Mouse (Mus musculus) heart, embryonic 11.5 days (tissue): Measurements from ENCODE around the gene Shisa2. TPM values are rescaled to one million over a fixed set of nuclear protein-coding genes. Genes with fewer than 3 reads are reported as not detected.
A peak's percentile ranks its signal among the peaks of the same experiment; 100 is the strongest.
"Not testable (repeated sequence)": the region's sequence is repeated elsewhere in the genome, so short reads cannot be mapped to it uniquely, and the experiment has no call there.

Source experiments
- ATAC-seq: fragments of 200-750 bp; cut with Nextera tagmentation; replicated peaks from 2 replicates; pipeline ENCODE4 v1.8.0; 2017; ENCODE audit warnings: moderate library complexity; ENCODE audit not compliant: insufficient number of reproducible peaks, low FRiP score, low TSS enrichment
- H3K27ac ChIP-seq: fragments of 300-500 bp; sonication (generic); 2 replicates; pipeline ENCODE4 v1.5.1; 2014; ENCODE audit warnings: mild to moderate bottlenecking, low read depth, low read length
- H3K27me3 ChIP-seq: fragments of 300-500 bp; sonication (generic); 2 replicates; pipeline ENCODE4 v1.6.1; 2014; ENCODE audit warnings: mild to moderate bottlenecking, low read length, mixed read lengths; ENCODE audit not compliant: control insufficient read depth, insufficient read depth
- H3K36me3 ChIP-seq: fragments of 300-500 bp; sonication (generic); 2 replicates; pipeline ENCODE4 v1.6.1; 2014; ENCODE audit warnings: mild to moderate bottlenecking, low read length, moderate library complexity, mixed read lengths; ENCODE audit not compliant: control insufficient read depth, insufficient read depth
- H3K4me1 ChIP-seq: fragments of 300-500 bp; sonication (generic); 2 replicates; pipeline ENCODE4 v1.6.1; 2014; ENCODE audit warnings: low read length; ENCODE audit not compliant: control insufficient read depth, insufficient read depth
- H3K4me2 ChIP-seq: fragments of 300-500 bp; sonication (generic); 2 replicates; pipeline ENCODE4 v1.6.1; 2014; ENCODE audit warnings: mild to moderate bottlenecking, moderate library complexity
- H3K4me3 ChIP-seq: fragments of 300-500 bp; sonication (generic); 2 replicates; pipeline ENCODE4 v1.5.1; 2014; ENCODE audit warnings: low read depth, low read length
- H3K9ac ChIP-seq: fragments of 300-500 bp; sonication (generic); 2 replicates; pipeline ENCODE4 v1.6.1; 2014; ENCODE audit warnings: mild to moderate bottlenecking, low read depth, low read length, moderate library complexity
- H3K9me3 ChIP-seq: fragments of 300-500 bp; sonication (generic); replicated peaks from 2 replicates; pipeline ENCODE4 v1.6.1; 2016; ENCODE audit warnings: low read length; ENCODE audit not compliant: control insufficient read depth
- WGBS: fragments of 180-500 bp; shearing (Covaris S2); extraction: QIAGEN DNeasy Blood & Tissue Kit; methylation state at CpG from one replicate; pipeline ENCODE4 v1.1.7; 2014; ENCODE audit not compliant: insufficient replicate concordance; 5-methylcytosine and 5-hydroxymethylcytosine counted together
- polyA plus RNA-seq: library from polyadenylated mRNA; unstranded; fragments of >200 nt; fragmentation: Nextera tagmentation; extraction: Ambion mirVana; gene quantifications from 2 replicates; pipeline ENCODE4 v1.2.1, GENCODE M21; 2014

Shisa2 gene
- polyA plus RNA-seq, 1 experiment from 2014 or later = 15.8 TPM

DNA sequence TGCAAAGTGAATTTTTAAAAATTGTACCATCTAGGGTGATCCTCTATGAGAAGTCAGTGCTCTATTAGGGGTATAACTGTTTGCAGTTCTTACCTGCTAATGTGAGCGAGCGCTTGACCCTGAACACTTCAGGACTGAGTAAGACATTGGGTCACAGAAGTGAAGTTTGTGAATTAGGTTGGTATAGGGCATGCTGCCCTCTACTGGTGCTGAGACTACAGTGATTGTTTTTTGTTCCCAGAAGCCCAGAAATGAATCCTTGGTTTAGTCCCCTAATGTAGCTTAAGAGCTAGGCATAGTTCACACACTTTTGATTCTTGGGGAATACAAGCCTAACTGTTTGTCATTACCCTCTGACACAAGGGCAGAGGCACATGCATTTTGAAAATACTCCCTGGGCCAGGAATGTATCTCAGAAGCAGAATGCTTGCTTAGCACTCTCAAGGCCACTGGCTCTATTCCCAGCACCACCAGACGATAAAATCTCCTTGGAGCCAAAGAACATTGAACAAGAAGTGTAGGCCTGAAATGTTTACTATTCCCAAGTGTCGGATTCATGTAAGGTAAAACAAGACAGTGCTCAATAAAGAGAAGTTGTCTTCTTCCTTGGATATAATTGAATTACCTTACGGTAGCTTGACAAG is 21.0 kb upstream of the Shisa2 start:
- H3K36me3 ChIP-seq = no peaks in the 10 kb centered on the region
- no peak overlapping the region for H3K4me3 ChIP-seq
- no peak overlapping the region for H3K9ac ChIP-seq
- 68% methylated on average over 5 of the region's 5 CpGs for WGBS
- H3K9me3 ChIP-seq = no peaks in the 10 kb centered on the region
- no peak for ATAC-seq
- H3K4me1 ChIP-seq = no peaks in the 10 kb centered on the region
- no peaks in the 10 kb centered on the region for H3K27me3 ChIP-seq
- no peak overlapping the region for H3K4me2 ChIP-seq
- no peak overlapping the region for H3K27ac ChIP-seq

DNA sequence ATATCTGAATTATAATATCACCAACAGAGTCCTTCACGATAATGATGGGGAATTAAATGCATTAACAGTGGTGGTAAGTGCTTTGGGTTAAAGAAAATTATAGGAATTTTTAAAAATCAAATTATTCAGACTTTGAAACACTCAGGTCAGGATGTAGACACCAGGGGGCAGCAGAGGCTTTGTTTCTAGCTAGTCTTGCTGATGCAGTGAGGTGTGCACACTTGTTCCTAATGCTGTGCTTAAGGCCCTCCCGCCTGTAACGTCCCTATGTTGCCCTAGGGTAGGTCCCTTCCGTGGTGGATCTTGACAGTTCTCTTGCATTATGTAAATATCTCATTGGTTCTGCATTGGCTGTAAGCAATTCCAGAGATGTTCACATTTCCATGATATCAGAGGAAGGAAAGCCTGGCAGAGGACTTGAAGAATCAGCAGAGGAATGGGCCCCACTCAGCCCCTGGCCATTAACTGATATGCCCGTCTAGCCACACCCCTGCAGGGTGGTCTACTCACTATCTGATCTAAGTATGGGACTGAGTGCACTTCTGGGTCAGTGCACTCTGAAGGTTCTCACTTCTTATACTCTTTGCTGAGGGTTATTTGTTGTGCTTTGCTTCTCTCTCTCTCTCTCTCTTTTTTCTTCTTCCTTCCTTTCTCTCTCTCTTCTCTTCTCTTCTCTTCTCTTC is 19.3 kb upstream of the Shisa2 start:
- Histone ChIP-seq H3K4me3 (no peak overlapping the region), H3K4me2 (no peak overlapping the region), H3K9me3 (no peaks in the 10 kb centered on the region), H3K27me3 (no peaks in the 10 kb centered on the region), H3K9ac (no peak overlapping the region), H3K27ac (no peak overlapping the region), H3K36me3 (no peaks in the 10 kb centered on the region), H3K4me1 (no peaks in the 10 kb centered on the region)
- ATAC-seq = no peak
- WGBS = 17% methylated on average over 5 of the region's 5 CpGs

DNA sequence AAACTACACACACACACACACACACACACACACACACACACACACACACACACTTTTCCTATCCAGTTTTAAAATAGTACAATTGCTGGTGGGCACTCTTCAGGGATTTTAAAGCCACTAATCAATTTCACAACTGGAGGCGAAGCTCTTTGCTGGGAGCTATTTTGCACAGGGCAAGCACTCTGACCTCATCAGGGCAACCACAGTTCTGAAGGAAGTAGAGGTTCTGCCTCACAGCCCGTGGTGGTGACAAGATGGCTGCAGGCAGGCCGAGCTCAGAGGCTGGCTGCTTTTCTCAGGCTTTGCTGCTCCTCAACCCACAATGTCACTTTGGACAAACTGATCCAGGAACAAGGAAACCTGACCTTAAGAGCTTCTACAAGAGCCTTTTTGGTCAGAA is 18.1 kb upstream of the Shisa2 start:
- no peaks in the 10 kb centered on the region for H3K27me3 ChIP-seq
- WGBS = 46% methylated on average over 3 of the region's 3 CpGs
- no peaks in the 10 kb centered on the region for H3K36me3 ChIP-seq
- H3K27ac ChIP-seq = no peak overlapping the region
- no peak overlapping the region for H3K4me2 ChIP-seq
- no peaks in the 10 kb centered on the region for H3K9me3 ChIP-seq
- no peaks in the 10 kb centered on the region for H3K4me1 ChIP-seq
- ATAC-seq = no peak
- H3K4me3 ChIP-seq = no peak overlapping the region
- H3K9ac ChIP-seq = no peak overlapping the region

DNA sequence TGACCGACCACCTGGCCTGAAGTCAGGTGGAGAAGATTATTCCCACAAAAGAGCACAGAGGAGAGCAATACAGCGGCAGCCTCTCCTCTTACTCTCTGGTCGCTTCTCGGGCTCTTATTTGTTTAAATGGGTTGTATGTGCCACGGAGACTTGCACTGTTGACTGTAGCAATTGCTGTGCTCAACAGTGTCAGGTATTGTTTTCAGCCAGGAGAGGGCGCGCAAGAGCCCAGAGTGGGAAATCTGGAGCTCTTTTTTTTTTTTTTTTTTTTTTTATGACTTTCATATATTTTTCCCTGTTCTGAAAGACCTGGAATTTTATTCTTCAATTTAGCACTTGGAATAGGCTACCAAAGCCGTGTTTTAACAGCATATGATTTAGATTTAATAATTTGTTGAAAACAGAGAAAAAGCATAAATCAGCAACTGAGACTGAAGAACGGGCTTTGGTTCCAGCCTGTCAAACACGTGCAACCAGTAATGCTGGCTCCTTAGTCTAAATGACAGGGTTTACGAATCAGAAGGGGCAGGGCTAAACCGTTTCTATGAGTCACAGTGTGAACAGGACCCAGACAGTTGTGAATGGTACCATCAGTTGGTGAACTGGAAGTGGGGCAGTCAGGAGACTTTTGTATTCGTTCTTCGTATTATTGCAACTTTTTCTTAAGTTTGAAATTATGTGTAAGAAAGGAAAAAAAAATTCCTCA is 12.0 kb upstream of the Shisa2 start:
- Histone ChIP-seq H3K4me1 (no peaks in the 10 kb centered on the region), H3K9ac (no peak overlapping the region), H3K27me3 (no peaks in the 10 kb centered on the region), H3K36me3 (no peaks in the 10 kb centered on the region), H3K4me2 (no peak overlapping the region), H3K4me3 (no peak overlapping the region), H3K9me3 (no peaks in the 10 kb centered on the region), H3K27ac (no peak overlapping the region)
- 53% methylated on average over 14 of the region's 14 CpGs for WGBS
- no peak for ATAC-seq

DNA sequence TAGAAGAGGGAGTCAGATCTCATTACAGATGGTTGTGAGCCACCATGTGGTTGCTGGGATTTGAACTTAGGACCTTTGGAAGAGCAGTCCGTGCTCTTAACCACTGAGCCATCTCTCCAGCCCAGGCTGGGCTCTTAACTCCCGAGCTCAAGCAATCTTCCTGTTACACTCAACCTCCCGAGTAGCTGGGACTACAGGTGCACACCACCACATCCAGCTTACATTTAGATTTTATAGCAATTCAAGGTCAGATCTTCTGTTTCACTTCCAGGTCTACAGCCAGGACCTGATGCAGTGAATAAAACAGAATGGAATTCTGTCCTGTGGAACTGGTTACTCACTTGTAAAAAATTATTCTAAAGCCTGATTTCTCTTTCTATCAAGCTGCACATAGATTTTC is 11.0 kb upstream of the Shisa2 start:
- not testable (repeated sequence) for H3K27me3 ChIP-seq, H3K4me2 ChIP-seq, ATAC-seq, H3K9ac ChIP-seq, H3K4me3 ChIP-seq, H3K27ac ChIP-seq, H3K4me1 ChIP-seq, H3K36me3 ChIP-seq, H3K9me3 ChIP-seq
- WGBS = 77% methylated on average over 3 of the region's 3 CpGs

DNA sequence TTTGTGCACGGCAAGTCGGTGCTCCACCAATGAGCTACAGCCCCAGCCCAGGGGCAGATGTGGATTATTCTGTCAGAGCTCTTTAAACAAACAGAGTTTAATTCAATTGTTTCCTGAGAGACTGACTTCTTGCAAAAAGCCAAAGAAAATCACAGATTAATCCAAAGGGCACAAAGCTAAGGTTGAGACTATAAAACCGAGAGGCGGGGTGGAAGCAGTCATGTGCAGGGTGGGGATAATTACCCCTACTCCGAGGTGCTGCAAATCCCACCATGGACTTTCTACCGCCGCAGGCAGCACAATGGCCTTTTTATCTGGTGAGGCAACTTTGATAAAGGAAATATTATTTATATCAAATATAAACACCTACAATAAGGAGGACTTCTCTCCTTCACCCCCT is 8.3 kb upstream of the Shisa2 start:
- Histone ChIP-seq H3K4me1 (no peaks in the 10 kb centered on the region), H3K4me3 (no peak overlapping the region), H3K27me3 (no peaks in the 10 kb centered on the region), H3K36me3 (no peaks in the 10 kb centered on the region), H3K27ac (no peak overlapping the region), H3K9me3 (no peaks in the 10 kb centered on the region), H3K4me2 (no peak overlapping the region), H3K9ac (no peak overlapping the region)
- no peak for ATAC-seq
- WGBS = 87% methylated on average over 7 of the region's 7 CpGs

DNA sequence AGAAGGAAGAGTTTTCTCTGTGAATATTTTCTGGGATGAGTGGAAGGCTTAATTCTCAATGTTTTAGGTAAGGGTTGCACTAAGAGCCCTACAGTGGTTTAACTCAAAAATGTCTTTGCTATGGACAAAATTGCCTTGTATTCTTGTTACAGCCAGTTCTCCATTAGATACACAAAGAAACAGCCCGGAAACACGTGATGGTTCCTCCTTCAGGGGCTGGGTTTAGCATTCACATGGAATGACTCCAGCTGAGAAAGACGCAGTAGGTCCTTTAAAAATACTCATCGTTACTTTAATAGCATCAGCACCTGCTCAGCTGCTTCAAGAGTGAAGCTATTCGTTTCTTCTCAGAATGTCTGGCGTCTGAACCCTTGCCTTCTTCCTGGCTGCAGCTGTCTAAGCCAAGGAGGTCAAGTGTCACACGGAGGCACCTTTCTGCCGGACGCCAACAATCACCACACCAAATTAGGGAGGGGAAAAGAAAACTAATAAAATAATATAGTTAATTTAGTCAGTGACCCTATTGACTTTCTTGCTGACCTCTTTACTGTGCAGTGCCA is 702 bp upstream of the Shisa2 start:
- H3K9ac ChIP-seq = no peak overlapping the region
- H3K27me3 ChIP-seq = no peaks in the 10 kb centered on the region; the same call in 1 of the 2 replicates
- H3K36me3 ChIP-seq = no peaks in the 10 kb centered on the region
- H3K9me3 ChIP-seq = no peaks in the 10 kb centered on the region
- peaks cover 3% of the 10 kb centered on the region; the same call in 1 of the 2 replicates for H3K4me1 ChIP-seq
- WGBS = 45% methylated on average over 9 of the region's 9 CpGs
- 0 out of 2 replicates have a peak overlapping the region, but pooled peaks have one; percentile 68 for H3K4me3 ChIP-seq
- no peak for ATAC-seq
- peak overlapping the region; percentile 90 for H3K4me2 ChIP-seq
- no peak overlapping the region for H3K27ac ChIP-seq

DNA sequence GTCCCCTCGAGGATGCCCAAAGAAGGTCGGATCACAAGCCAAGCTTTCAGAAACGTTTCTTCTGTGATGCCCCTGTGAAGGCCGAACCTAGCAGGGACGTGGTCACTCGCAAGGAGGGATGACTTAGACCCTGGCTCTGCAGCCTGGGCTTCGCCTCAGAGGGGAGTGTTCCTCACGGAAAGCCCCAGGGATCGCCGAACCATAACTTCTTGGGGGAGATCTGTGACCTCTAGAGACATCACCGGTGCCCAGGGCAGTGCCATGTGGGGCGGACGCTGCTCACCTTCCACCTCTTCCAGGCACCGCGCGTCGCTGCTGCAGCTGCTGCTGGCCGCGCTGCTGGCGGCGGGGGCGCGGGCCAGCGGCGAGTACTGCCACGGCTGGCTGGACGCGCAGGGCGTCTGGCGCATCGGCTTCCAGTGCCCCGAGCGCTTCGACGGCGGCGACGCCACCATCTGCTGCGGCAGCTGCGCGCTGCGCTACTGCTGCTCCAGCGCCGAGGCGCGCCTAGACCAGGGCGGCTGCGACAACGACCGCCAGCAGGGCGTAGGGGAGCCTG is 777 bp downstream of the Shisa2 start:
- Histone ChIP-seq H3K27me3 (no peaks in the 10 kb centered on the region; the same call in 1 of the 2 replicates), H3K4me2 (peak overlapping the region; percentile 90), H3K4me1 (peaks cover 3% of the 10 kb centered on the region; the same call in 1 of the 2 replicates), H3K9me3 (no peaks in the 10 kb centered on the region), H3K36me3 (peaks cover under 1% of the 10 kb centered on the region; the same call in 1 of the 2 replicates), H3K27ac (peak overlapping the region; percentile 79), H3K9ac (peak overlapping the region; percentile 81), H3K4me3 (peak overlapping the region; percentile 68)
- no peak for ATAC-seq
- WGBS = under 1% methylated on average over 51 of the region's 51 CpGs
